Mouse (Mus musculus) heart, embryonic 15.5 days (tissue): ENCODE results near the gene Cdk9. TPM values are rescaled to one million over a fixed set of nuclear protein-coding genes. Genes with fewer than 3 reads are reported as not detected.

Source experiments
- ATAC-seq: fragments of 200-750 bp; cut with Nextera tagmentation; replicated peaks from 2 replicates; pipeline ENCODE4 v1.8.0; 2017; ENCODE audit warnings: low read depth, moderate TSS enrichment; ENCODE audit not compliant: insufficient number of reproducible peaks, insufficient read depth, low FRiP score
- H3K27ac ChIP-seq: fragments of 300-500 bp; sonication (generic); 2 replicates; pipeline ENCODE4 v1.5.1; 2015; ENCODE audit warnings: mild to moderate bottlenecking, inconsistent platforms
- H3K27me3 ChIP-seq: fragments of 300-500 bp; sonication (generic); 2 replicates; pipeline ENCODE4 v1.6.1; 2015; ENCODE audit warnings: inconsistent platforms
- H3K36me3 ChIP-seq: fragments of 300-500 bp; sonication (generic); 2 replicates; pipeline ENCODE4 v1.6.1; 2015; ENCODE audit warnings: mild to moderate bottlenecking, inconsistent platforms
- H3K4me1 ChIP-seq: fragments of 300-500 bp; sonication (generic); replicated peaks from 2 replicates; pipeline ENCODE4 v1.6.1; 2015; ENCODE audit warnings: inconsistent platforms
- H3K4me2 ChIP-seq: fragments of 300-500 bp; sonication (generic); 2 replicates; pipeline ENCODE4 v1.6.1; 2015; ENCODE audit warnings: inconsistent platforms, mild to moderate bottlenecking, moderate library complexity
- H3K4me3 ChIP-seq: fragments of 300-500 bp; sonication (generic); 2 replicates; pipeline ENCODE4 v1.5.1; 2015; ENCODE audit warnings: mild to moderate bottlenecking, inconsistent platforms
- H3K9ac ChIP-seq: fragments of 300-500 bp; sonication (generic); 2 replicates; pipeline ENCODE4 v1.6.1; 2015; ENCODE audit warnings: mild to moderate bottlenecking, inconsistent platforms
- H3K9me3 ChIP-seq: fragments of 300-500 bp; sonication (generic); replicated peaks from 2 replicates; pipeline ENCODE4 v1.6.1; 2016; ENCODE audit warnings: inconsistent platforms
- WGBS: fragments of 180-500 bp; shearing (Covaris S2); methylation state at CpG from one replicate; pipeline ENCODE4 v1.1.7; 2015; ENCODE audit warnings: mixed read lengths; 5-methylcytosine and 5-hydroxymethylcytosine counted together
- polyA plus RNA-seq: library from polyadenylated mRNA; unstranded; fragments of >200 nt; fragmentation: Nextera tagmentation; extraction: Ambion mirVana; gene quantifications from 2 replicates; pipeline ENCODE4 v1.2.1, GENCODE M21; 2015

Cdk9 gene
- polyA plus RNA-seq, 1 experiment from 2014 or later, result 45.5 TPM

GRCm38 (mm10) chr2:32673176-32673917, 39.5 kb downstream of the Cdk9 start:
- Histone ChIP-seq H3K4me1 (peaks cover 13% of the 10 kb centered on the region), H3K4me3 (no peak overlapping the region), H3K36me3 (peaks cover 61% of the 10 kb centered on the region), H3K9me3 (no peaks in the 10 kb centered on the region), H3K27me3 (no peaks in the 10 kb centered on the region), H3K9ac (no peak overlapping the region), H3K4me2 (no peak overlapping the region), H3K27ac (no peak overlapping the region)
- no peak for ATAC-seq
- WGBS, result 70% methylated on average over 16 of the region's 16 CpGs

- no peak overlapping the region for H3K4me3 ChIP-seq
- H3K9ac ChIP-seq, result no peak overlapping the region
- no peak overlapping the region for H3K27ac ChIP-seq
- no peaks in the 10 kb centered on the region for H3K27me3 ChIP-seq
- no peaks in the 10 kb centered on the region for H3K9me3 ChIP-seq
- no peak overlapping the region for H3K4me2 ChIP-seq
- H3K4me1 ChIP-seq, result peaks cover 21% of the 10 kb centered on the region
- H3K36me3 ChIP-seq, result peaks cover 53% of the 10 kb centered on the region
- ATAC-seq, result no peak
- WGBS, result 65% methylated on average over 9 of the region's 9 CpGs
Measured at GRCm38 (mm10) chr2:32671907-32672595, 40.8 kb downstream of the Cdk9 start.

GRCm38 (mm10) chr2:32671147-32671546, 41.7 kb downstream of the Cdk9 start:
- Histone ChIP-seq H3K27me3 (no peaks in the 10 kb centered on the region), H3K4me1 (peaks cover 23% of the 10 kb centered on the region), H3K4me3 (no peak overlapping the region), H3K9ac (no peak overlapping the region), H3K4me2 (no peak overlapping the region), H3K36me3 (peaks cover 52% of the 10 kb centered on the region), H3K9me3 (no peaks in the 10 kb centered on the region), H3K27ac (no peak overlapping the region)
- ATAC-seq, result no peak
- WGBS, result 80% methylated on average over 9 of the region's 9 CpGs

GRCm38 (mm10) chr2:32669876-32670275, 43.0 kb downstream of the Cdk9 start:
- ATAC-seq, result no peak
- no peak overlapping the region for H3K27ac ChIP-seq
- no peak overlapping the region for H3K9ac ChIP-seq
- H3K36me3 ChIP-seq, result peaks cover 39% of the 10 kb centered on the region
- peaks cover 35% of the 10 kb centered on the region for H3K4me1 ChIP-seq
- H3K4me2 ChIP-seq, result no peak overlapping the region
- no peaks in the 10 kb centered on the region for H3K9me3 ChIP-seq
- H3K27me3 ChIP-seq, result no peaks in the 10 kb centered on the region
- 62% methylated on average over 3 of the region's 3 CpGs for WGBS
- no peak overlapping the region for H3K4me3 ChIP-seq

GRCm38 (mm10) chr2:32668176-32668575, 44.7 kb downstream of the Cdk9 start:
- H3K27me3 ChIP-seq, result no peaks in the 10 kb centered on the region
- no peak overlapping the region for H3K9ac ChIP-seq
- H3K4me2 ChIP-seq, result no peak overlapping the region
- H3K27ac ChIP-seq, result peak overlapping the region; percentile 63
- no peak overlapping the region for H3K4me3 ChIP-seq
- H3K9me3 ChIP-seq, result no peaks in the 10 kb centered on the region
- 81% methylated on average over 7 of the region's 7 CpGs for WGBS
- H3K36me3 ChIP-seq, result peaks cover 23% of the 10 kb centered on the region; the same call in 1 of the 2 replicates
- ATAC-seq, result no peak
- H3K4me1 ChIP-seq, result peaks cover 33% of the 10 kb centered on the region

GRCm38 (mm10) chr2:32667775-32668174, 45.1 kb downstream of the Cdk9 start:
- no peak overlapping the region for H3K9ac ChIP-seq
- no peaks in the 10 kb centered on the region for H3K9me3 ChIP-seq
- 25% methylated on average over 11 of the region's 11 CpGs for WGBS
- ATAC-seq, result peak; percentile 66
- peaks cover 22% of the 10 kb centered on the region; the same call in 1 of the 2 replicates for H3K36me3 ChIP-seq
- H3K4me1 ChIP-seq, result peaks cover 32% of the 10 kb centered on the region
- H3K4me2 ChIP-seq, result no peak overlapping the region
- no peak overlapping the region for H3K4me3 ChIP-seq
- no peaks in the 10 kb centered on the region for H3K27me3 ChIP-seq
- H3K27ac ChIP-seq, result peak overlapping the region; percentile 63

- Histone ChIP-seq H3K9ac (no peak overlapping the region), H3K36me3 (peaks cover 13% of the 10 kb centered on the region; the same call in 1 of the 2 replicates), H3K9me3 (no peaks in the 10 kb centered on the region), H3K4me3 (no peak overlapping the region), H3K27me3 (no peaks in the 10 kb centered on the region), H3K27ac (peak overlapping the region; percentile 58), H3K4me1 (peaks cover 47% of the 10 kb centered on the region), H3K4me2 (no peak overlapping the region)
- ATAC-seq, result no peak
- 75% methylated on average over 6 of the region's 6 CpGs for WGBS
Measured at GRCm38 (mm10) chr2:32665853-32666252, 47.0 kb downstream of the Cdk9 start.

GRCm38 (mm10) chr2:32665345-32665744, 47.5 kb downstream of the Cdk9 start:
- H3K4me2 ChIP-seq, result no peak overlapping the region
- H3K4me3 ChIP-seq, result no peak overlapping the region
- ATAC-seq, result no peak
- no peaks in the 10 kb centered on the region for H3K9me3 ChIP-seq
- peaks cover 51% of the 10 kb centered on the region for H3K4me1 ChIP-seq
- H3K27ac ChIP-seq, result peak overlapping the region; percentile 58
- peaks cover 8% of the 10 kb centered on the region; the same call in 1 of the 2 replicates for H3K36me3 ChIP-seq
- WGBS, result 56% methylated on average over 8 of the region's 8 CpGs
- no peak overlapping the region for H3K9ac ChIP-seq
- H3K27me3 ChIP-seq, result no peaks in the 10 kb centered on the region

GRCm38 (mm10) chr2:32662291-32662690, 50.6 kb downstream of the Cdk9 start:
- H3K27ac ChIP-seq, result peak overlapping the region; percentile 71
- H3K4me1 ChIP-seq, result peaks cover 36% of the 10 kb centered on the region
- no peaks in the 10 kb centered on the region for H3K27me3 ChIP-seq
- 41% methylated on average over 5 of the region's 5 CpGs for WGBS
- H3K9ac ChIP-seq, result peak overlapping the region; percentile 19; the same call in 1 of the 2 replicates
- no peak overlapping the region for H3K4me2 ChIP-seq
- no peak overlapping the region for H3K4me3 ChIP-seq
- no peak for ATAC-seq
- H3K9me3 ChIP-seq, result no peaks in the 10 kb centered on the region
- H3K36me3 ChIP-seq, result peaks cover 8% of the 10 kb centered on the region; the same call in 1 of the 2 replicates

GRCm38 (mm10) chr2:32661509-32662107, 51.3 kb downstream of the Cdk9 start:
- Histone ChIP-seq H3K9me3 (no peaks in the 10 kb centered on the region), H3K27me3 (no peaks in the 10 kb centered on the region), H3K4me2 (no peak overlapping the region), H3K4me1 (peaks cover 36% of the 10 kb centered on the region), H3K27ac (peak overlapping the region; percentile 71), H3K9ac (peak overlapping the region; percentile 27), H3K4me3 (no peak overlapping the region), H3K36me3 (peaks cover 10% of the 10 kb centered on the region; the same call in 1 of the 2 replicates)
- ATAC-seq, result peak; percentile 81
- WGBS, result 29% methylated on average over 7 of the region's 7 CpGs

GRCm38 (mm10) chr2:32658873-32659272, 54.0 kb downstream of the Cdk9 start:
- H3K36me3 ChIP-seq, result peaks cover 10% of the 10 kb centered on the region; the same call in 1 of the 2 replicates
- no peaks in the 10 kb centered on the region for H3K27me3 ChIP-seq
- no peak overlapping the region for H3K4me2 ChIP-seq
- no peak overlapping the region for H3K9ac ChIP-seq
- 72% methylated on average over 2 of the region's 2 CpGs for WGBS
- no peak overlapping the region for H3K4me3 ChIP-seq
- no peak for ATAC-seq
- H3K4me1 ChIP-seq, result peaks cover 39% of the 10 kb centered on the region
- no peak overlapping the region for H3K27ac ChIP-seq
- H3K9me3 ChIP-seq, result no peaks in the 10 kb centered on the region
